Mouse (Mus musculus) forebrain, embryonic 10.5 days (tissue): ENCODE measurements around the gene Ppp4r3b. TPM values are rescaled to one million over a fixed set of nuclear protein-coding genes. Genes with fewer than 3 reads are reported as not detected.

Experiments
- DNase-seq: peaks from one replicate; pipeline ENCODE4 v3.0.0-alpha.2; 2017; ENCODE audit warnings: low spot score; ENCODE audit errors: extremely low spot score
- H3K27ac ChIP-seq: fragments of 300-500 bp; sonication (generic); 2 replicates; pipeline ENCODE4 v1.5.1; 2016; ENCODE audit warnings: mild to moderate bottlenecking
- H3K27me3 ChIP-seq: fragments of 300-500 bp; sonication (generic); 2 replicates; pipeline ENCODE4 v1.6.1; 2016; ENCODE audit warnings: mild to moderate bottlenecking; ENCODE audit not compliant: poor library complexity, severe bottlenecking
- H3K36me3 ChIP-seq: fragments of 300-500 bp; sonication (generic); replicated peaks from 2 replicates; pipeline ENCODE4 v1.6.1; 2016; ENCODE audit warnings: mild to moderate bottlenecking, moderate library complexity
- H3K4me1 ChIP-seq: fragments of 300-500 bp; sonication (generic); 2 replicates; pipeline ENCODE4 v1.6.1; 2016
- H3K4me3 ChIP-seq: fragments of 300-500 bp; sonication (generic); 2 replicates; pipeline ENCODE4 v1.5.1; 2016; ENCODE audit warnings: mild to moderate bottlenecking, moderate library complexity
- H3K9me3 ChIP-seq: fragments of 300-500 bp; sonication (generic); 2 replicates; pipeline ENCODE4 v1.6.1; 2016; ENCODE audit warnings: mild to moderate bottlenecking, moderate library complexity
- WGBS: fragments of 180-500 bp; shearing (Covaris S2); methylation state at CpG from one replicate; pipeline ENCODE4 v1.1.7; 2016; 5-methylcytosine and 5-hydroxymethylcytosine counted together
- polyA plus RNA-seq: library from polyadenylated mRNA; unstranded; fragments of >200 nt; fragmentation: Nextera tagmentation; extraction: Ambion mirVana; gene quantifications from 2 replicates; pipeline ENCODE4 v1.2.1, GENCODE M21; 2016

Gene Ppp4r3b
- polyA plus RNA-seq, 1 experiment from 2014 or later = 102 TPM

DNA sequence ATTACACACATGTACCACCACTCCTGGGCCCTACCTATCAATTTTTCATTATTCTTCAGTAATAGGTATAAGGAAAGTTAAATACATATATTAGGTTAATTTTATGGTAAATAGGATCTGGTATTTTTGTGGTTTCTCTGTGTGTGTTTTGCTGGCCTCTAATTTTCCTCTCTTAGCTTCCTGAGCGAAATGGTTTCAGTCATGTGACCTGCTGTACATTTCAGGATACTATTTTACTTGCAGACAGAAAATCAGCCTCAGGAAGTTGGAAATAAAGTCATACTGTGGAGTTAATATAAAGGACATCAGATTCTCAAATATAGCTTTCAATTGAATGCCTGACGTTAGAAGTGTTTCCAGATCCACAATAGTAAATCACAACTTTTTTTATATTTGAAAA is 16.3 kb downstream of the Ppp4r3b start:
- H3K9me3 ChIP-seq = no peaks in the 10 kb centered on the region
- no peaks in the 10 kb centered on the region for H3K4me1 ChIP-seq
- 84% methylated on average over 2 of the region's 2 CpGs for WGBS
- H3K27ac ChIP-seq = no peak overlapping the region
- peaks cover 80% of the 10 kb centered on the region for H3K36me3 ChIP-seq
- no peaks in the 10 kb centered on the region for H3K27me3 ChIP-seq
- DNase-seq = no peak
- no peak overlapping the region for H3K4me3 ChIP-seq

- no peaks in the 10 kb centered on the region for H3K4me1 ChIP-seq
- H3K27me3 ChIP-seq = no peaks in the 10 kb centered on the region
- no peak overlapping the region for H3K4me3 ChIP-seq
- no peak overlapping the region for H3K27ac ChIP-seq
- DNase-seq = no peak
- peaks cover 80% of the 10 kb centered on the region for H3K36me3 ChIP-seq
- 87% methylated on average over 5 of the region's 5 CpGs for WGBS
- H3K9me3 ChIP-seq = no peaks in the 10 kb centered on the region
These were observed 31.0 kb downstream of the Ppp4r3b start for GRCm38 (mm10) chr11:29203653-29204052.

DNA sequence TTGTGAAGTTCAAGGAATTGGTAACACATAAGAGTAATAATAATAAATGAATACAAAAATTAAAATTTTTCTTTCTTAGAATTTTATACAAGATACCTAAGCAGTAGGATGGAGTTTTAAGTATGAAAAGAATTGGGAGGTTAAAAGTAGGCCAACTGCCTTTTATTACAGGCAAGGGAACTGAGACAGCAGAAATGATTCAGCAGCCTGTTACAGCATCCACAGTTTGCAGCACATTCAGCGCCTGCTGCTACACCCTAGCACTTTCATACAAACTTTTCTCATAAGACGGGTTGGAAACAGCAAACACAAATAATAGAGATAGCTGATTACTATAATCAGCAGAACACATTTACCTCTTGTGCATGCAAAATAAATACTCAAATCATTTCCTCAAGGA is 37.1 kb downstream of the Ppp4r3b start:
- H3K27ac ChIP-seq = no peak overlapping the region
- H3K27me3 ChIP-seq = no peaks in the 10 kb centered on the region
- no peak overlapping the region for H3K4me3 ChIP-seq
- H3K36me3 ChIP-seq = peaks cover 81% of the 10 kb centered on the region
- DNase-seq = no peak
- H3K9me3 ChIP-seq = no peaks in the 10 kb centered on the region
- 98% methylated on average over 2 of the region's 2 CpGs for WGBS
- H3K4me1 ChIP-seq = no peaks in the 10 kb centered on the region

DNA sequence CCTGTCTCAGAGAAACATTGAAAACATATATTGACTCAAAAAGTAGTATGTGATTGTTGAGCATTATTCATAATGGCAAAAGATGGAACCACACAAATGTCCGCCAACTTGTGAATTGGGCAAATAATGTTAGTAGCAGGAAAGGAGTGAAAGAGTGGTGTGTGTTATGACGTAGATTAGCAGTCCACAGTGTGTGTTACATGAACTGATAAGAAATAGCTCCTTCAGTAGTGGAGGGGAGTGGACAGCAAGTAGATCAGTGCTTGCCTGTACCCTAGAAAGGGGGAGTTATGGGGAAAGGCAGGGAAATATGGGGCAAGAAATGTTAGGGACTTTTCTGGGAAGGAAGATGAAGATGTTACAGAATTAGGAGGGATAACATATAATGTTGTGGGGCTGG is 43.5 kb downstream of the Ppp4r3b start:
- no peaks in the 10 kb centered on the region for H3K9me3 ChIP-seq
- H3K4me1 ChIP-seq = no peaks in the 10 kb centered on the region
- no peak for DNase-seq
- no peak overlapping the region for H3K27ac ChIP-seq
- H3K27me3 ChIP-seq = no peaks in the 10 kb centered on the region
- peaks cover 98% of the 10 kb centered on the region for H3K36me3 ChIP-seq
- WGBS = 92% methylated on average over 2 of the region's 2 CpGs
- no peak overlapping the region for H3K4me3 ChIP-seq

- Histone ChIP-seq H3K4me1 (no peaks in the 10 kb centered on the region), H3K9me3 (no peaks in the 10 kb centered on the region), H3K27ac (no peak overlapping the region), H3K36me3 (peaks cover 98% of the 10 kb centered on the region), H3K4me3 (no peak overlapping the region), H3K27me3 (no peaks in the 10 kb centered on the region)
- DNase-seq = no peak
These were observed 46.4 kb downstream of the Ppp4r3b start for GRCm38 (mm10) chr11:29219055-29219454.

DNA sequence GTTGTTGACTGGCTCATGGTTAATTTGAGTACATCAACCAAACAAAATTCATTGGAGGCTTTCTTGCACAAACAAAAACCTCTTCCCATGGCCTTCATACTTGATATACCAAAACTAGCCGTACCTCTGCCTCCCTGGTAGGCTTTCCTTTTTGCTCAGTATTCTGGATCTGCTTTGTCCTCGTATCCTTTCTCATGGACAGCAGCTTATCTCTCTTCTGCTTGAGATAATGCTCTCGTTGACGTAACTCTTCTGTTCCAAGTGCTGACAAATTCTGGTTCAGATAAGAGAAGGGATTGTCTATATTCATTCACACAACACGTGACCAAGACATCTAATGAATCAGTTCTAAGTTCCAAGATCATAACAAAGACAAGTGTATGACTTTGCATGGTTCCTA is 49.6 kb downstream of the Ppp4r3b start:
- Histone ChIP-seq H3K4me1 (no peaks in the 10 kb centered on the region), H3K27me3 (no peaks in the 10 kb centered on the region), H3K9me3 (no peaks in the 10 kb centered on the region), H3K36me3 (peaks cover 98% of the 10 kb centered on the region), H3K27ac (no peak overlapping the region), H3K4me3 (no peak overlapping the region)
- WGBS = 93% methylated on average over 5 of the region's 5 CpGs
- no peak for DNase-seq

GRCm38 (mm10) chr11:29224754-29225153 is 52.1 kb downstream of the Ppp4r3b start:
- no peak for DNase-seq
- H3K27me3 ChIP-seq = no peaks in the 10 kb centered on the region
- WGBS = 93% methylated on average over 2 of the region's 2 CpGs
- no peaks in the 10 kb centered on the region for H3K9me3 ChIP-seq
- no peak overlapping the region for H3K27ac ChIP-seq
- H3K4me3 ChIP-seq = no peak overlapping the region
- no peaks in the 10 kb centered on the region for H3K4me1 ChIP-seq
- peaks cover 96% of the 10 kb centered on the region for H3K36me3 ChIP-seq

- no peak overlapping the region for H3K4me3 ChIP-seq
- no peaks in the 10 kb centered on the region for H3K4me1 ChIP-seq
- peaks cover 90% of the 10 kb centered on the region for H3K36me3 ChIP-seq
- DNase-seq = no peak
- H3K27me3 ChIP-seq = no peaks in the 10 kb centered on the region
- whole genome bisulfite sequencing = 87% methylated on average over 2 of the region's 2 CpGs
- no peaks in the 10 kb centered on the region for H3K9me3 ChIP-seq
- no peak overlapping the region for H3K27ac ChIP-seq
These were observed 56.3 kb downstream of the Ppp4r3b start for GRCm38 (mm10) chr11:29228957-29229356.

DNA sequence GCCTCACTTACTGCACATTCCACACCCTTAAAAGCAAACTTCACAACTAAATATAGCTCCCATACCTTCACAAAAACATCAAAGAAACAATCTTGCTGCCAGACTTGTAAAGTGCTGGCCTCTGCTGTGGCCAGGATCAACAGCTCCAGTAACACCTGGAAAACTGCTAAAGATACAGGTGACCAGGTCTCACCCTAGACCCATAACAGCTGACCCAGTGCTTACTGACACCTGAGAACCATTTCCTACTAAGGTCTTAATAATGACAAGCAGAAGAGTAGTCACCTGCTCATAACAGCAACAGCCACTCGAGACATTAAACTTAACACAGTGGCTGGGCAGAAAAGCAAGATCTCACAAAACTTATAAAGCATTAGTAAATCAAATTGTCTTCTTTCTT is 60.9 kb downstream of the Ppp4r3b start:
- 90% methylated on average over 1 of the region's 1 CpGs for WGBS
- H3K9me3 ChIP-seq = no peaks in the 10 kb centered on the region
- no peak for DNase-seq
- no peak overlapping the region for H3K4me3 ChIP-seq
- no peak overlapping the region for H3K27ac ChIP-seq
- H3K27me3 ChIP-seq = no peaks in the 10 kb centered on the region
- peaks cover 51% of the 10 kb centered on the region for H3K36me3 ChIP-seq
- H3K4me1 ChIP-seq = no peaks in the 10 kb centered on the region

DNA sequence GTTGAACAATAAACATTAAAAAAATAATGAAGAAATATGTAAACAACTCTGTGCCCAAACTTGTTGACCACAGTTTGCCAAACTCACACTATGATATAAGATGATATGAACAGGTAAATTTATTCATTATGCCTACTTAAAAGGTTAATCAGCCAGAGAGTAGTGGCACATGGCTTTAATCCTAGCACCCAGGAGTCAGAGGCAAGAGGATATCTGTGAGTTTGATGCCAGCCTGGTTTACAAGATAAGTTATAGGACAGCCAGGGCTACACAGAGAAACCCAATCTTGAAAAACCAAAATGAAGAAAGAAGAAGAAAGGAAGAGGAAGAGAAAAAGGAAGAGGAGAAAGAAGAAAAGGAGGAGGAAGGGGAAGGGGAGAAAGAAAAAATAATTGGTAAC is 64.7 kb downstream of the Ppp4r3b start:
- peaks cover 8% of the 10 kb centered on the region for H3K4me1 ChIP-seq
- DNase-seq = no peak
- no peak overlapping the region for H3K27ac ChIP-seq
- no peaks in the 10 kb centered on the region for H3K9me3 ChIP-seq
- no peaks in the 10 kb centered on the region for H3K27me3 ChIP-seq
- H3K36me3 ChIP-seq = peaks cover 38% of the 10 kb centered on the region
- H3K4me3 ChIP-seq = no peak overlapping the region

DNA sequence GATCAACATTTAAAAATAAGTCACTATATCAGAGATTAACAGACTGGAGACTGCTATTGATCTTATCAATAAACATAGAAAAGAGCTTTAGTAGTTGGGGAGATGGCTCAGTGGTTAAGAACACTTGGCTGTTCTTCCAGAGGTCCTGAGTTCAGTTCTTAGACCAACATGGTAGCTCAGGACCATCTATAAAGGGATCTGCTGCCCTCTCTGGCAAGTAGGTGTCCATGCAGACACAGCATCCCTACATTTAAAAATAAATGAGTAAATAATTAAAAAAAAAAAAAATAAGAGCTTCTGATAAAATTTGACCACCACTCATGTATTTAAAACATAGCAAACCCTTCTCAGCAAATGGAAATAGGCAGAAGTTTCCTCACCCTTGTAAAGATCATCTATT is 65.4 kb downstream of the Ppp4r3b start:
- H3K9me3 ChIP-seq = no peaks in the 10 kb centered on the region
- H3K4me1 ChIP-seq = peaks cover 10% of the 10 kb centered on the region
- peaks cover 40% of the 10 kb centered on the region for H3K36me3 ChIP-seq
- no peak overlapping the region for H3K4me3 ChIP-seq
- no peaks in the 10 kb centered on the region for H3K27me3 ChIP-seq
- H3K27ac ChIP-seq = no peak overlapping the region
- DNase-seq = no peak

GRCm38 (mm10) chr11:29238551-29238950 is 65.9 kb downstream of the Ppp4r3b start:
- Histone ChIP-seq H3K4me1 (peaks cover 10% of the 10 kb centered on the region), H3K9me3 (no peaks in the 10 kb centered on the region), H3K27ac (no peak overlapping the region), H3K4me3 (no peak overlapping the region), H3K27me3 (no peaks in the 10 kb centered on the region), H3K36me3 (peaks cover 38% of the 10 kb centered on the region)
- no peak for DNase-seq
- WGBS = 97% methylated on average over 3 of the region's 3 CpGs

- H3K4me1 ChIP-seq = peaks cover 10% of the 10 kb centered on the region
- 97% methylated on average over 1 of the region's 1 CpGs for WGBS
- DNase-seq = no peak
These were observed 66.7 kb downstream of the Ppp4r3b start for GRCm38 (mm10) chr11:29239353-29239752.

GRCm38 (mm10) chr11:29241961-29242360 is 69.3 kb downstream of the Ppp4r3b start:
- H3K36me3 ChIP-seq = peaks cover 46% of the 10 kb centered on the region
- no peak overlapping the region for H3K27ac ChIP-seq
- H3K4me3 ChIP-seq = no peak overlapping the region
- 48% methylated on average over 4 of the region's 4 CpGs for WGBS
- H3K27me3 ChIP-seq = no peaks in the 10 kb centered on the region
- H3K4me1 ChIP-seq = peaks cover 23% of the 10 kb centered on the region
- no peaks in the 10 kb centered on the region for H3K9me3 ChIP-seq
- no peak for DNase-seq

More at GRCm38 (mm10) chr11:29239353-29239752, 66.7 kb downstream of the Ppp4r3b start:
- Histone ChIP-seq H3K27ac (no peak overlapping the region), H3K36me3 (peaks cover 44% of the 10 kb centered on the region), H3K27me3 (no peaks in the 10 kb centered on the region), H3K4me3 (no peak overlapping the region), H3K9me3 (no peaks in the 10 kb centered on the region)
